Mouse (Mus musculus) brain, embryonic 14.5 days (tissue): ENCODE measurements around the gene Hnrnpm.

Experiments used
- CTCF ChIP-seq: fragments of 200-500 bp; IDR thresholded peaks from 2 replicates; pipeline ENCODE4 v1.5.1; 2012; ENCODE audit warnings: inconsistent platforms, mild to moderate bottlenecking, moderate library complexity, borderline replicate concordance; ENCODE audit not compliant: insufficient read depth, insufficient read length; ENCODE audit errors: extremely low read depth
- POLR2A ChIP-seq: fragments of 200-500 bp; IDR thresholded peaks from 2 replicates; pipeline ENCODE4 v1.6.1; 2012; ENCODE audit warnings: mild to moderate bottlenecking, inconsistent platforms, borderline replicate concordance; ENCODE audit not compliant: poor library complexity, insufficient read depth, insufficient read length, severe bottlenecking; ENCODE audit errors: extremely low read depth

DNA sequence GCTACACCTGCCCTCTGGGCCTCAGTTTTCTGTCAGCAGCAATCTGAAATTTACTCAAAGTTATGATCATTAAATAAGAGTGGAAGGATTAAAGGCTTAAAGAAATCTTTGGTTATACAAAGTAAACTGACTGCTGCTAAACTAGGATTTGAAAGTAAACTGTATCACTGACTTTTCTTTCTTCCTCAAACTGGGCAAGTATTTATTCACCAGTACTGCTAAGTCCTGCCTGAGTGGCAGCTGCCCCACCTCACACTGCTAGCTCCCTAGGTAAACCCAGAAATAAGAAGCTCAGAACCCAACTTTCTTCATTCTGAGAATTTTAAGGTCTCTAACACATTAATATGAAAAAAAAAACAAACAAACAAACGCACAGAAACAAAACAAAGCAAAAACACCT, 12.8 kb downstream of the Hnrnpm start:
- TF ChIP-seq CTCF (no peak), POLR2A (no peak)
